Mouse (Mus musculus) embryo, embryonic 10.5 days (tissue): ENCODE measurements around the gene Bglap3.
"Not testable (repeated sequence)": the region's sequence is repeated elsewhere in the genome, so short reads cannot be mapped to it uniquely, and the experiment has no call there.

Experiments
- DNase-seq: peaks from one replicate; pipeline ENCODE4 v3.0.0-alpha.2; 2015; ENCODE audit warnings: low spot score

Gene Bglap3

DNA sequence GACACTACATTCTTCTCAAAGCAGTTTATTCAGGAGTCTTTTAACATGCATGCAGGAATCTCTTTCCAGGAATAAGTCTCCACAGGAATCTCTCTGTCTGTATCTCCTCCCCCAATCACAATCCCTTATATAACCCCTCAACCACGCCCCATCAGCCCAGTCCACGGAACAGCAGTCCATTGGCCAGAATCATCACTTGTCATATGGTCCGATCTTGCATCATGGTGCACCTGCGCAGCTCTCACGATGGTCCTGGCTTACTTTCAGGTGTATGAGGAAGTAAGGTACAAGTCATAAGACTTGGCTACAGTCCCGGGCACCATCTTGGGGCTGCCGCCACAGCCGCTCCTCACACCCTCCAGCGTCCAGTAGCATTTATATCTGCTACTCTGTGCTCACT is at the start of gene Bglap3:
Gene Bglap3 (minus strand): TSS at position 101 of the 400 bp plus-strand sequence.
- not testable (repeated sequence) for DNase-seq

- no peak for DNase-seq
Measured at GRCm38 (mm10) chr3:88422020-88422720, 49.6 kb upstream of the Bglap3 start.

GRCm38 (mm10) chr3:88420771-88421170 is 48.2 kb upstream of the Bglap3 start:
- no peak for DNase-seq

DNA sequence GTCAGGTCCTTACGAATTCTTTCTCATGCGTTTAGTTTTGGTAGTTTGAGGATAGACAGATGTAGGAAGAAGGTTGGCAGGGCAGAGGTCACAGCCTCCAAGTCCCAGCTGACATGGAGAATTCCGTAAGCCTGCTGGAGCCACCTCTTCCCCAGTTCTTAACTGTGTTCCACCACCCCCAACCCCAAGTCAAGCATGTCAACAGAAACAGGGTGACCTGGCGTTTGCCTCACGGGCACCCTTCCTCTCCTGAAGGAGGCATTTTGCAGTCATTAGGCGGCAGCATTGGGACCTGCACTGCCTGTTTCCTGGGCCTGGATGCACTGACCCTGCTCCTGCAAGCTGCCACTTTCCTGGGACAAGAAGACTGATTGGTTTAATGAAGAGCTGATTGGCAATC is 45.5 kb upstream of the Bglap3 start:
- no peak for DNase-seq

DNA sequence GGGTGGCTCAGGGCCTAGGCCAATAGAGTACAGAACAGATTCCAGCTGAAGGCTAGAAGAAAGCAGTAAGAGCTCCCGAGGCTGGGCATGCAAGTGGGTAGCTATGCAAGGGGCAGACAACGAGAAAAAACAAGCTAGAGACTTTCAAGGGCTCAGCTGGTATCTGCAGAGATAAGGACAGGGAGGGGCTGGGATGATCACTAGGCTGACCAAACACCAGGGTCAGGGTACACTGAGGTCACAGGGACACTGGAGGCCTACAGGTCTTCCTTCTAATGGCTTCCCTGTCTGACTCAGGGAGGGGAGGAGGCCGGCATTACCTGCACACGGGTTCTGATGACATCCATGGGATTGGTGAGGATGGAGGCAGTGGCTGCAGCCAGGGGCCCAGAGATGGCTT is 43.1 kb upstream of the Bglap3 start:
- no peak for DNase-seq

- DNase-seq, result no peak
Measured at GRCm38 (mm10) chr3:88412636-88413035, 40.1 kb upstream of the Bglap3 start.

DNA sequence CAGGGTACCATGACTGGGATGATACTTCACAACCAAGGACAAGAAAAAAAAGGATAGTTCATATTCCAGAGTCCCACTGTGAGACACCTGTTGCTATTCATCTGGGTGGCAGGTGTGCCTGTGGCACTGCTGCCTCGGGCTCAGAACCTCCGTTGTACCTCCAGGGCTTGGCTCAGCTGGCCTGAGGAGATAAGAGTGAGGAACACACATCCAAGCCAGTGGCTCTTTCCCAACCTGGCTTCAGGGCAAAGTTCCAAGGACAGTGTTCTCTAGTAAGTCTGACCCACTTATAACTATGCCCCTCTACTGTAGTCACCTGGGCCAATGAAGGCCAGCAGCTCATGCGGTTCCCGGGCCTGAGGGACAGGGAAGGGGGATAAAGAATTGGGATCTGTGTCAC is 39.1 kb upstream of the Bglap3 start:
- no peak for DNase-seq

- DNase-seq, result no peak
Measured at GRCm38 (mm10) chr3:88410645-88411031, 38.1 kb upstream of the Bglap3 start.

GRCm38 (mm10) chr3:88409741-88410644 is 37.5 kb upstream of the Bglap3 start, which contains the start of gene Pmf1:
TSS of gene Pmf1 (minus strand) at chr3:88410331.
- peak; percentile 93 for DNase-seq

DNA sequence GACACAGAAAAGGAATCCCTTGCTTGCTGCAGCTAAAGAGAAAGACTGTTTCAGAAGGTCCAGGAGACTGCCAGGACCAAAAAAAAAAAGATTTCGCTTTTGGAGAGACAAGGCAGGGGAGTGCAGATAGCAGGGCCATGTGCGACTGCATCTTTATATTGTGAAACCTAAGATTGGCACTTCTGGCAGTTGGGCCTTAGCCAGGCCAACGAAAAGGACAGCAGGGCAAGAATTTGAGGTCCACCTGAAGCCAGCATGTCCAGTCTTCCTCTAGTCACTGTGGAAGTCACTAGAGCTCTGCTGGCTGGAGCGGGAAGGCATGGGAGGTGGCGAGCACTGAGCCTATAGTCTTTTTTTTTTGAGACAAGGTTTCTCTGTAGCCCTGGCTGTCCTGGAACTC is 36.4 kb upstream of the Bglap3 start:
- DNase-seq, result no peak

DNA sequence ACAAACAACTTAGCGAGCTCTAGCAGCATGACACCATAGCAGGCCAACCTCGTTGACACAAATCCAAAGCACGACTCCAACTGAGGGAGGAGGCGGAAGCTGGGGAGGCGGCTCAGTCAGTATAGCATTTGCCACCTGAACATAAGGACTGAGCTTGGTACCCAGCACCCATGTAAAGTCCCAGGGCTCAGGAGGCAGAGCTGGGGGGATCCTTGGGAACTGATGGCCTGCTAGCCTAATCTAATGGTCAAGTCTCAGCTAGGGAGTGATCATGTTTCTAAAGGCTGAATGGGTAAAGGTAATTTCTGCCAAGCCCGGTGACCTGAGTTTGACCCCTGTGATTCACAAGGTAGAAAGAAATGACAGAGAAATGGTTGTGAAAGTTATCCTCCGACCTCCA is 35.0 kb upstream of the Bglap3 start:
- DNase-seq, result no peak

DNA sequence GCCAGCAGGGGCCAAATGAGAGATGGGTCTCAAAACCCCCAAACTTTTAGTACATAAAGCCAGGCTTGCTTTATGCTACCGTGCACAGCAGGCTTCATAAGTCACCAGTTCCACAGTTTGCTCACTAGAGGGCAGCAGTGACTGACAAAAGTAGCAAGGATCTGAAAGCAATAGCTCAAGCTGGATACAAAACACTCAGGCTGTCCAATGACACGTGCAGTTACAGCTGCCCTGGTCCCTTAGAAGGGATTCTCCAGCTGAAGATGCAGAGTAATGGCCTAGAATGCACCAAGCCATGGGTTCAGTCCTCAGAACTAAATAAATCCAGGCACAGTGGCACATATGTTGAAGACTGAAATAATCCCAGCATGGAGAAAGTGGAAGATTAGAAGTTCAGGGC is 34.5 kb upstream of the Bglap3 start:
- DNase-seq, result peak; percentile 93

GRCm38 (mm10) chr3:88403522-88404230 is 31.1 kb upstream of the Bglap3 start:
- DNase-seq, result no peak

DNA sequence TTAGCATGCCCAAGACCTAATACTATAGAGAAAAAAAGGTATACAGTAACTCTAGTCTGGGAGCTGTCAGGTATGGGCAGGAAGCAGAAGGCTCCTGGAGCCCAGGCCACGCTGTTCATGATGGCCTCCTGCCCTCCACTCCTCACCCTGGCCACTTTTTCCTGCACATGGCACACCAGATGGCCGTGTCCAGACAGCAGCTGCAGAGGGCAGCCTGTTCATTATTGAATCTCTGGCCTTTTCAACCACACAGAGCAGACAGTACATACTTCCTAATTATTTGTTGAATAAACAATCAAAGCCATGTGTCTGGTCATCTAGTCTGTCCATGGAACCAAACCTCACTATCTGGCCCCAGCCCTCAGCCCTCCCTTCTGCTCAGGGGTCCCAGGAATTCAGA is 26.1 kb upstream of the Bglap3 start:
- no peak for DNase-seq

GRCm38 (mm10) chr3:88395742-88396141 is 23.2 kb upstream of the Bglap3 start:
- DNase-seq, result no peak

- DNase-seq, result no peak
Measured at GRCm38 (mm10) chr3:88395288-88395687, 22.7 kb upstream of the Bglap3 start.

- DNase-seq, result no peak
Measured at GRCm38 (mm10) chr3:88393776-88394375, 21.3 kb upstream of the Bglap3 start.

GRCm38 (mm10) chr3:88384364-88384763 is 11.8 kb upstream of the Bglap3 start, which contains the start of gene Bglap:
TSS of gene Bglap (minus strand) at chr3:88384464.
- no peak for DNase-seq

- DNase-seq, result not testable (repeated sequence)
Measured at GRCm38 (mm10) chr3:88382383-88382782, 9.8 kb upstream of the Bglap3 start.

GRCm38 (mm10) chr3:88381389-88382315 is 9.1 kb upstream of the Bglap3 start:
- peak; percentile 69 for DNase-seq

GRCm38 (mm10) chr3:88378599-88378998 is 6.1 kb upstream of the Bglap3 start, which contains the start of gene Bglap2:
TSS of gene Bglap2 (minus strand) at chr3:88378699.
- DNase-seq, result not testable (repeated sequence)
